Mouse (Mus musculus) cerebellum, adult 2 months (tissue): ENCODE results near the gene Hivep3.

Source experiments
- CTCF ChIP-seq: fragments of 200-500 bp; IDR thresholded peaks from 2 replicates; pipeline ENCODE4 v1.5.1; 2011; ENCODE audit warnings: low read depth, mild to moderate bottlenecking, control low read depth, low read length, moderate library complexity, borderline replicate concordance; ENCODE audit not compliant: insufficient read depth
- POLR2A ChIP-seq: fragments of 200-500 bp; IDR thresholded peaks from 2 replicates; pipeline ENCODE4 v1.6.1; 2011; ENCODE audit warnings: low read length, control low read depth, borderline replicate concordance; ENCODE audit not compliant: insufficient read depth

GRCm38 (mm10) chr4:119932549-119933257 is 199.1 kb downstream of the Hivep3 start:
- TF ChIP-seq CTCF (no peak), POLR2A (no peak)
